In genomic region chr5:134867320-134868144, GRCm38 (mm10) we compare ENCODE assay signal across 11 mouse cellular contexts. TPM values are rescaled to one million over a fixed set of nuclear protein-coding genes. Genes with fewer than 3 reads are reported as not detected.
DNase-seq lines count a peak whose midpoint lies in the region; ATAC-seq lines count a peak whose summit lies in the region.
"Had no signal": no experiment of that assay in that cellular context is flagged by ENCODE, and none has a peak within 500 bp of the region (broad histone marks: within the 10 kb centered on the region; RNA-seq: fewer than 3 reads in every experiment).

No protein-coding gene starts in this region.

- ATAC-seq in intestine, embryonic 14.5 days (replicated peaks; ENCODE audit: low FRiP score, low TSS enrichment, low read depth): no peak
- no peak for ATAC-seq in intestine, embryonic 16.5 days
- 0 out of 2 replicates have a peak, but pooled peaks have one; percentile 29 for ATAC-seq in limb, embryonic 11.5 days (ENCODE audit: insufficient number of reproducible peaks, low FRiP score, low TSS enrichment, low read depth)
- ATAC-seq: midbrain, embryonic 15.5 days had no signal

- no peaks in the 10 kb centered on the region for H3K27me3 ChIP-seq in intestine, embryonic 14.5 days (replicated peaks; ENCODE audit: control insufficient read depth, insufficient read depth, low read length)
- H3K27me3 ChIP-seq in intestine, embryonic 16.5 days (replicated peaks; ENCODE audit: control insufficient read depth, insufficient read depth, low read length): no peaks in the 10 kb centered on the region
- no peaks in the 10 kb centered on the region for H3K27me3 ChIP-seq in limb, embryonic 11.5 days (ENCODE audit: control insufficient read depth, insufficient read depth, low read length)
- H3K27me3 ChIP-seq: midbrain, embryonic 15.5 days had no signal

- H3K4me2 ChIP-seq in intestine, embryonic 14.5 days (ENCODE audit: low read length): peak overlapping the region; percentile 30
- H3K4me2 ChIP-seq in intestine, embryonic 16.5 days (ENCODE audit: low read depth, low read length): no peak overlapping the region
- peak overlapping the region; percentile 36; the same call in 1 of the 2 replicates for H3K4me2 ChIP-seq in limb, embryonic 11.5 days (ENCODE audit: low read depth, severe bottlenecking)
- H3K4me2 ChIP-seq: midbrain, embryonic 15.5 days had no signal

- intact Hi-C loops in left cerebral cortex, postnatal 10 days (cut with DNase I): no loop called here

- H3K4me1 ChIP-seq in intestine, embryonic 14.5 days (replicated peaks; ENCODE audit: control insufficient read depth, insufficient read depth, low read length): peaks cover 7% of the 10 kb centered on the region; the same call in 1 of the 2 replicates
- 0 out of 2 replicates have a peak, but pooled peaks cover 2% of the 10 kb centered on the region for H3K4me1 ChIP-seq in intestine, embryonic 16.5 days (ENCODE audit: control insufficient read depth, insufficient read depth, low read length)
- peaks cover 7% of the 10 kb centered on the region; the same call in 1 of the 2 replicates for H3K4me1 ChIP-seq in limb, embryonic 11.5 days (ENCODE audit: control insufficient read depth, insufficient read depth, low read length)
- H3K4me1 ChIP-seq: midbrain, embryonic 15.5 days had no signal

- no peak overlapping the region for H3K27ac ChIP-seq in intestine, embryonic 14.5 days (ENCODE audit: low read depth)
- H3K27ac ChIP-seq in intestine, embryonic 16.5 days (ENCODE audit: low read length): no peak overlapping the region
- peak overlapping the region; percentile 72 for H3K27ac ChIP-seq in limb, embryonic 11.5 days (replicated peaks; ENCODE audit: low read depth, low read length)
- H3K27ac ChIP-seq: midbrain, embryonic 15.5 days had no signal

- DNase-seq in intestine, embryonic 14.5 days (ENCODE audit: low spot score): no peak
- DNase-seq in brain, adult 2 months (ENCODE audit: low read depth, low spot score): peak; percentile 8
- peak; percentile 78 for DNase-seq in embryo, embryonic 11 days
- DNase-seq in limb, embryonic 11.5 days (ENCODE audit: low spot score): peak; percentile 68
- no peak for DNase-seq in adrenal gland, adult (ENCODE audit: inconsistent age in 2 of 2, low spot score in 1 of 2)
- DNase-seq in left cerebral cortex, postnatal 10 days (ENCODE audit: extremely low spot score in 1 of 2, low spot score in 2 of 2): no peak
- DNase-seq: left cerebral cortex, postnatal 4 days had no signal

- 37% methylated on average over 18 of the region's 18 CpGs for WGBS in intestine, embryonic 14.5 days
- WGBS in intestine, embryonic 16.5 days: 46% methylated on average over 18 of the region's 18 CpGs
- 25% methylated on average over 18 of the region's 18 CpGs for WGBS in limb, embryonic 11.5 days

- H3K9me3 ChIP-seq in intestine, embryonic 14.5 days (ENCODE audit: control insufficient read depth, low read length): no peaks in the 10 kb centered on the region
- no peaks in the 10 kb centered on the region for H3K9me3 ChIP-seq in intestine, embryonic 16.5 days (ENCODE audit: control insufficient read depth, low read length)
- no peaks in the 10 kb centered on the region for H3K9me3 ChIP-seq in limb, embryonic 11.5 days (ENCODE audit: control insufficient read depth, low read length)
- H3K9me3 ChIP-seq: midbrain, embryonic 15.5 days had no signal

- no peaks in the 10 kb centered on the region for H3K36me3 ChIP-seq in intestine, embryonic 14.5 days (ENCODE audit: control insufficient read depth, insufficient read depth, low read length)
- H3K36me3 ChIP-seq in intestine, embryonic 16.5 days (ENCODE audit: control insufficient read depth, insufficient read depth, low read length): no peaks in the 10 kb centered on the region
- H3K36me3 ChIP-seq in limb, embryonic 11.5 days (ENCODE audit: control insufficient read depth, insufficient read depth, low read length): no peaks in the 10 kb centered on the region
- H3K36me3 ChIP-seq: midbrain, embryonic 15.5 days had no signal

- H3K4me3 ChIP-seq in intestine, embryonic 14.5 days (ENCODE audit: low read depth, low read length): no peak overlapping the region
- H3K4me3 ChIP-seq in intestine, embryonic 16.5 days (ENCODE audit: low read length): no peak overlapping the region
- H3K4me3 ChIP-seq in limb, embryonic 11.5 days (ENCODE audit: low read depth, low read length): no peak overlapping the region
- H3K4me3 ChIP-seq: erythroblast, embryonic 14.5 days; midbrain, embryonic 15.5 days had no signal

- H3K9ac ChIP-seq in intestine, embryonic 14.5 days (ENCODE audit: low read length): no peak overlapping the region
- no peak overlapping the region for H3K9ac ChIP-seq in intestine, embryonic 16.5 days (ENCODE audit: low read depth, low read length)
- H3K9ac ChIP-seq in limb, embryonic 11.5 days (ENCODE audit: low read length): peak overlapping the region; percentile 40; the same call in 1 of the 2 replicates
- H3K9ac ChIP-seq: midbrain, embryonic 15.5 days had no signal

RNA-seq across cellular contexts. Expression of gene Tmem270, which starts 39.0 kb away (rescaled TPM):
- not detected in 2 replicates for polyA plus RNA-seq in intestine, embryonic 14.5 days (2014; fragmentation: Nextera tagmentation; extraction: Ambion mirVana)
- not detected in 2 replicates for polyA plus RNA-seq in intestine, embryonic 16.5 days (2015; fragmentation: Nextera tagmentation; extraction: Ambion mirVana)
- not detected in 2 replicates for polyA plus RNA-seq in limb, embryonic 11.5 days (2014; fragmentation: Nextera tagmentation; extraction: Ambion mirVana)
- total RNA-seq in left cerebral cortex, postnatal 10 days (2021): not detected
- total RNA-seq: granulocyte monocyte progenitor cell, adult 5-6 weeks; left cerebral cortex, postnatal 4 days had no signal
- polyA plus RNA-seq: midbrain, embryonic 15.5 days had no signal

RNA-seq across cellular contexts. Expression of gene Cldn13, which starts 47.8 kb away (rescaled TPM):
- polyA plus RNA-seq in intestine, embryonic 14.5 days (2014; fragmentation: Nextera tagmentation; extraction: Ambion mirVana): 0.23 TPM in 1 of 2 replicates, not detected in the other
- polyA plus RNA-seq in intestine, embryonic 16.5 days (2015; fragmentation: Nextera tagmentation; extraction: Ambion mirVana): 2.1 and 6.4 TPM in 2 replicates
- polyA plus RNA-seq in limb, embryonic 11.5 days (2014; fragmentation: Nextera tagmentation; extraction: Ambion mirVana): 1.5 and 2.8 TPM in 2 replicates
- not detected for total RNA-seq in left cerebral cortex, postnatal 10 days (2021)
- total RNA-seq: granulocyte monocyte progenitor cell, adult 5-6 weeks; left cerebral cortex, postnatal 4 days had no signal
- polyA plus RNA-seq: midbrain, embryonic 15.5 days had no signal

Comparison
In these comparisons a context has a peak if more than half of its experiments do, and no peak if none do; other contexts are left out.
1. DNase-seq: peak in brain, adult 2 months (single experiment), embryo, embryonic 11 days (single experiment) and limb, embryonic 11.5 days (single experiment); none in intestine, embryonic 14.5 days (single experiment), adrenal gland, adult (0 of 2) and left cerebral cortex, postnatal 10 days (0 of 2).